Mouse (Mus musculus) lung, embryonic 16.5 days (tissue): ENCODE results near the gene Gm49711. TPM values are rescaled to one million over a fixed set of nuclear protein-coding genes. Genes with fewer than 3 reads are reported as not detected.

ENCODE experiments used
- ATAC-seq: fragments of 200-750 bp; cut with Nextera tagmentation; 2 replicates; pipeline ENCODE4 v1.8.0; 2017; ENCODE audit warnings: low read depth, mild to moderate bottlenecking, moderate library complexity
- H3K27ac ChIP-seq: fragments of 300-500 bp; sonication (generic); 2 replicates; pipeline ENCODE4 v1.5.1; 2014; ENCODE audit warnings: mild to moderate bottlenecking, control low read depth, low read length
- H3K27me3 ChIP-seq: fragments of 300-500 bp; sonication (generic); 2 replicates; pipeline ENCODE4 v1.6.1; 2014; ENCODE audit warnings: low read depth, low read length, mixed read lengths; ENCODE audit not compliant: control insufficient read depth, insufficient read depth
- H3K36me3 ChIP-seq: fragments of 300-500 bp; sonication (generic); 2 replicates; pipeline ENCODE4 v1.6.1; 2014; ENCODE audit warnings: low read length; ENCODE audit not compliant: control insufficient read depth, insufficient read depth
- H3K4me1 ChIP-seq: fragments of 300-500 bp; sonication (generic); replicated peaks from 2 replicates; pipeline ENCODE4 v1.6.1; 2014; ENCODE audit warnings: low read length, mixed read lengths; ENCODE audit not compliant: control insufficient read depth, insufficient read depth
- H3K4me2 ChIP-seq: fragments of 300-500 bp; sonication (generic); 2 replicates; pipeline ENCODE4 v1.6.1; 2014; ENCODE audit warnings: low read depth, low read length, control low read depth
- H3K4me3 ChIP-seq: fragments of 300-500 bp; sonication (generic); 2 replicates; pipeline ENCODE4 v1.5.1; 2014; ENCODE audit warnings: mild to moderate bottlenecking, low read length, control low read depth
- H3K9ac ChIP-seq: fragments of 300-500 bp; sonication (generic); 2 replicates; pipeline ENCODE4 v1.6.1; 2014; ENCODE audit warnings: low read length, control low read depth
- H3K9me3 ChIP-seq: fragments of 300-500 bp; sonication (generic); 2 replicates; pipeline ENCODE4 v1.6.1; 2016; ENCODE audit warnings: low read length; ENCODE audit not compliant: control insufficient read depth
- WGBS: fragments of 180-500 bp; shearing (Covaris S2); extraction: QIAGEN DNeasy Blood & Tissue Kit; methylation state at CpG from one replicate; pipeline ENCODE4 v1.1.7; 2014; 5-methylcytosine and 5-hydroxymethylcytosine counted together
- polyA plus RNA-seq: library from polyadenylated mRNA; unstranded; fragments of >200 nt; fragmentation: Nextera tagmentation; extraction: Ambion mirVana; gene quantifications from 2 replicates; pipeline ENCODE4 v1.2.1, GENCODE M21; 2015

Gene Gm49711
- polyA plus RNA-seq, 1 experiment from 2014 or later = not detected

DNA sequence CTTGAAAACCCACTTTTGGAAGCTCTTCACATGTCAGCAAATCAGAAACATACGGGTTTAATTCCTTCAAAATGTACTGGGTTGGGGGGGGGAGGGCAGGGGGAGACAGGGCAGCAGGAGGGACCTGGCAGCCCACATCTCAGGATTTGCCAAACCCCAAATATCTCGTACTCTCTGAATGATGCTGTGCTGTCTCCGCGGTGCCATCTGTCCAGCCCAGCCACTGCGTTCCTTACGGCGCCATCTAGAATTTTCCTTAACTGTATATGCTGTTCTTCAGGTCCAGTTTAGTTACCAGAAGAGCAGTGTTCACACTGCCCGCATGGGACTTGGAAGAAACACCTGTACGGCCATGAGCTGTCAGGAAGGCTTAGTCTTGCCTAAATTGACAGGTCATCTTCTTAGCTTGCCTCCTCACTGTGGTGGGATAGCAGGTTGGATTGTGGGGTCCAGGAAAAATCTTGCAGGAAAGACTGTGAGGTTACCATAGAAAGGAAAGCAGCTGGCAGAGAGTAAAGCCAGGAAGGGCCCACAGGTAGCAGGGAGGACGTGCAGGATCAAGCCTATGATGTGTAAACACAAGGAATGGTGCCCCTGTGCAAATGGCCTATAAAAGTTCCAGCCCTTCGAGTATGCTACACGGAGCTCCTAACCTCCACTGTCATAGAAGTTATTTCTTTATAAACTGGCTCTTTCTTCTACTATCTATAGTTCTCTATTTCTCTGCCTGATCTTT lies 89.7 kb downstream of the Gm49711 start:
- no peak overlapping the region for H3K4me2 ChIP-seq
- H3K36me3 ChIP-seq = no peaks in the 10 kb centered on the region
- H3K27me3 ChIP-seq = no peaks in the 10 kb centered on the region
- H3K4me3 ChIP-seq = no peak overlapping the region
- H3K9ac ChIP-seq = no peak overlapping the region
- no peaks in the 10 kb centered on the region for H3K4me1 ChIP-seq
- no peak overlapping the region for H3K27ac ChIP-seq
- H3K9me3 ChIP-seq = no peaks in the 10 kb centered on the region
- ATAC-seq = no peak
- 82% methylated on average over 12 of the region's 12 CpGs for WGBS

DNA sequence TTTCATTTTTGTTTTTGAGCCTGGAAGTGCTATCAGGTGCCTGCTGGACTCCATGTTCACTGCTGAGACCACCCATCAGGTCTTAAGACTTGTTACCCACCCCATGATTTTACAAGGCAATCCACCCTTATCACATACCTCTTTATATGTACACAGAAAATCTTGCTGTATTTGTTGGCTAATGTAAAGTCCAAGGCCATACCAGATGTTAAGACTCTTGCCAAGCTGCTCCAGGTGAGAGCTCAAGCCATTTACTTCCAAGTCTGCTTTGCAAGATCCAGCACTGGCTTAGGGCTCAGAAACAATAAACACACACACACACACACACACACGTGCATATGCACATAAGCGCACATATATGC lies 90.2 kb downstream of the Gm49711 start:
- Histone ChIP-seq H3K4me3 (no peak overlapping the region), H3K4me1 (no peaks in the 10 kb centered on the region), H3K4me2 (no peak overlapping the region), H3K36me3 (no peaks in the 10 kb centered on the region), H3K9ac (no peak overlapping the region), H3K27ac (no peak overlapping the region), H3K27me3 (no peaks in the 10 kb centered on the region), H3K9me3 (no peaks in the 10 kb centered on the region)
- no peak for ATAC-seq
- WGBS = 58% methylated on average over 2 of the region's 2 CpGs

DNA sequence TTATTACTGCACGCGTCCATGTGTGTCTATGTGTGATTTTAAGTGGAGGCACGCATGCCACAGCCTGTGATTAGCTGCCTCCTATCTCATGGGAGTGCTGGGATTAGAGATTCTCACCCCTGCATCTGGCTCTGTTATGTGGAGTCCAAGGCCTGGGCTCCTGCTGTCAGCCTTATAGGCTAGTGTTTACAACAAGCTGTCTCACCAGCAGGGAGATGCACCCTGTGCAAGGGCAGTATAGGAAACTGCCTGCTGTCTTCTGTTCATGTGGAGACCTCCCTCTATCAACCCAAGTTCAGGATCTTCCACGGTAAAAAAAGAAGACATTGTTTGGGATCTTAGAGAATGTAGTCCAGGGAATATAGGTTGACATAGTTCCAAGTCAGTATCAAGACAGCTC lies 92.9 kb downstream of the Gm49711 start:
- no peak overlapping the region for H3K9ac ChIP-seq
- no peaks in the 10 kb centered on the region for H3K36me3 ChIP-seq
- no peaks in the 10 kb centered on the region for H3K4me1 ChIP-seq
- H3K27ac ChIP-seq = no peak overlapping the region
- no peak for ATAC-seq
- no peaks in the 10 kb centered on the region for H3K9me3 ChIP-seq
- H3K27me3 ChIP-seq = peaks cover 2% of the 10 kb centered on the region; the same call in 1 of the 2 replicates
- no peak overlapping the region for H3K4me2 ChIP-seq
- H3K4me3 ChIP-seq = no peak overlapping the region
- 67% methylated on average over 4 of the region's 4 CpGs for WGBS

DNA sequence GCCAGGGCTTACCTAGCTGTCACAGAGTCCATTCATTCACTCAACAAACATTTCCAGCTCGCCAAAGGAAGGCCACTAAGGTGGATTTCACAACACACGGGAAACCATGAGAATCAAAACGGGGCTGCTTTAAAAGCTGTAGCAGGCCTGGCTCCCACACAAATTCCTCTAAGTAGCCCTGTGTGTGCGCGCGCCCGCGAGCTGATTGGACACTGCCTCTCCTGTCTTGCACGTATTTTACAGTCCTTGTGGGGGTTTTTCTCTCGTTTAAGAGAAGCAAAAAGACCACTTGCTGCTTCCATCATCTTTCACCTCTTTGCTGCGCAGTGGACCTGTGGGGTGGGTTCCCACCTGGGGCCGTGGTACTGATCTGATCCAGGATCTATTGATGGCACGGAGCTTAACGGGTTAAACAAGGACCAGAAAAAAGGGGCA lies 99.9 kb downstream of the Gm49711 start:
- peak overlapping the region; percentile 56 for H3K4me3 ChIP-seq
- peaks cover 9% of the 10 kb centered on the region for H3K4me1 ChIP-seq
- H3K4me2 ChIP-seq = peak overlapping the region; percentile 95
- 2% methylated on average over 14 of the region's 14 CpGs for WGBS
- peak; percentile 68 for ATAC-seq
- H3K27ac ChIP-seq = 0 out of 2 replicates have a peak overlapping the region, but pooled peaks have one; percentile 6
- peak overlapping the region; percentile 60 for H3K9ac ChIP-seq
- H3K36me3 ChIP-seq = no peaks in the 10 kb centered on the region
- H3K9me3 ChIP-seq = no peaks in the 10 kb centered on the region
- peaks cover 2% of the 10 kb centered on the region; the same call in 1 of the 2 replicates for H3K27me3 ChIP-seq

DNA sequence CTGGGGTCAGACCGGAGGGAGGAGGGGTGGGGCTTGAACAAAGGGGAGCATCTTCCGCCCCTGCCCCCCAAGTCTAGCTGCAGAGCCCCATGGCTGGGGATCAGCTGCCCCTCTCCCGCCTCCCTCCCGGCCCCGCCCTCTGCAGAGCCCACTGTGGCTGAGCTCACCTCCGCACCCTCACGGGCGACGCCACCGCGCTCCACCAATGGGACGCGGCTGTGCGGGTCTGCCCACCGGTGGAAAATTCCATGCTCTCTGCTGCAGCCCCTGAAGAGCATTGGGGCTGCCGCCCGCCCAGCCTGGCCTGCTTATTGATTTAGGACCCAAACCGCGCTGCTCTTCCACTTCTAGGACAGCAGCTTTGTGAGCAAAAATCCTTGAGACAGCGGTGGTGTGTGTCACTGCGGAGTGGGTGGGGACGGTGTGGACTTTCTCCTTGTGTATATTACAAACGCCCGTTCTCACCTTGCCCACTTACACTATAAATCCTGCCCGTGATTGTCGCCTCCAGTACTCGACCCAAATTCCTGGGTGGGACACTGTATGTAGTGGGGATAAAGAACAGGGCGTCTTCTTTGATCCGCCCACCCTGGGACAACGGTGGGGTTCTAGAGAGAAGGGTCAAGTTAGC lies 100.5 kb downstream of the Gm49711 start:
- peaks cover 2% of the 10 kb centered on the region; the same call in 1 of the 2 replicates for H3K27me3 ChIP-seq
- H3K27ac ChIP-seq = 0 out of 2 replicates have a peak overlapping the region, but pooled peaks have one; percentile 6
- H3K4me2 ChIP-seq = peak overlapping the region; percentile 95
- WGBS = 1% methylated on average over 29 of the region's 30 CpGs
- peak; percentile 96 for ATAC-seq
- peaks cover 9% of the 10 kb centered on the region for H3K4me1 ChIP-seq
- H3K9ac ChIP-seq = peak overlapping the region; percentile 60
- no peaks in the 10 kb centered on the region for H3K36me3 ChIP-seq
- H3K4me3 ChIP-seq = peak overlapping the region; percentile 56
- H3K9me3 ChIP-seq = no peaks in the 10 kb centered on the region

DNA sequence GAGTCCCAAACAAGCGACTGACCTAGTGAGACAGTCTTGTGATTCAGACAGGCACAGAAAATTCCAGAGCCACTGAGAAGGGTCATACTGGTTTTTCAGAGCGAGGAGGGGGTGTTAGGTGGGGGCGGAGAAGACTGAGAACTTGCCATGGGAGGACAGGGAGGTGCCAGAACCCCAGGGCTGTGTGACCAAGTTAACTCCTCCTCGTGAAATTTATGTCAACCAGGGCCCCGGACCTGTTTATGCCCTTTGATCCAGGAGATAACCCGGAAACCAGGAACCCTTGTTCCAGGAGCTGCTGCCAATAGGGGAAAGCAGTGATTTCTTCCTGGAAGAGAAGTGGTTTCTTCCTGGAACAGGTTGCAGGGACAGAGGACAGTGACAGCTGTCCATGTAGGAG lies 101.0 kb downstream of the Gm49711 start:
- Histone ChIP-seq H3K9me3 (no peaks in the 10 kb centered on the region), H3K4me1 (peaks cover 9% of the 10 kb centered on the region), H3K4me3 (peak overlapping the region; percentile 56), H3K36me3 (no peaks in the 10 kb centered on the region), H3K27ac (no peak overlapping the region), H3K4me2 (peak overlapping the region; percentile 95), H3K9ac (peak overlapping the region; percentile 60), H3K27me3 (peaks cover 2% of the 10 kb centered on the region; the same call in 1 of the 2 replicates)
- WGBS = 12% methylated on average over 6 of the region's 6 CpGs
- no peak; the same call in 1 of the 2 replicates for ATAC-seq

DNA sequence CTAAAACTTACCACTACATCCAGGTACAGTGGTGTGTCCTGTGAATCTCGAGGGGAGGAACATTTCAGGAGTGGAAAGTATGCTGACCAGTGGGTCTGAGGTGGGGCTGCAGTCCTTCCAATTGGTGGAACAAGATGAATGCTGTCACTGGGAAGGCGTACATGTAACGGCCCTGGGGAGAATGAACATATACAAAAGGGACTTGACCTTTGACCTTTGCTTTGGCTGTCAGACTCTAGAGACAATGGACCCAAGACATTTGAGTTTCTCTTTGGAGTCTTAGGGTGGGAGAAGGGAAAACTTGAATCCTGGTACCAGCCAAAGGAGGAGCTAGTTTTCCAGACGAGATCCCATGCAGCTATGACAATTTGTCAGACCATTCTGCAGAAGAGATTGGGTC lies 104.2 kb downstream of the Gm49711 start:
- Histone ChIP-seq H3K4me1 (peaks cover 9% of the 10 kb centered on the region), H3K27me3 (no peaks in the 10 kb centered on the region), H3K4me2 (no peak overlapping the region), H3K36me3 (no peaks in the 10 kb centered on the region), H3K9me3 (no peaks in the 10 kb centered on the region), H3K9ac (no peak overlapping the region), H3K27ac (no peak overlapping the region), H3K4me3 (no peak overlapping the region)
- 48% methylated on average over 4 of the region's 4 CpGs for WGBS
- ATAC-seq = no peak

DNA sequence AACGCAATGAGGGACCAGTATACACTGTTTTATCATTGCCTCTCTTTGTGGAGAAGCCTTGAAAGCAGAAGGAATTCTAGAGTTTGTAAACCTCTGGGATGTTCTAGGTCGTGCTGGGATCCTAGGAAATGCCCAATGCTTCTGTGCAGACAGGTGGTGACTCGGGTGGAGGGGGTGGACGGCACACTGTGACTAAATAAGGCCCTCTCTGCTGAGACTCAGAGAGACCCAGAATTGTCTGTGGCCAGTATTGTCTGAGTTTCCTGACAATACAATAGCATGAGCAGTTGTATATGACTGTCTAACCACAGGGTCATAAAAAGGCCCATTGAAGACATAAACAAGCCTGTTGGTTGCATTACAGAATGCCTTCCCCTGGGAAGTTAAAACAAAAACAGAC lies 105.4 kb downstream of the Gm49711 start:
- WGBS = 62% methylated on average over 4 of the region's 4 CpGs
- Histone ChIP-seq H3K9ac (no peak overlapping the region), H3K27me3 (no peaks in the 10 kb centered on the region), H3K27ac (no peak overlapping the region), H3K4me3 (no peak overlapping the region), H3K36me3 (no peaks in the 10 kb centered on the region), H3K9me3 (peaks cover 6% of the 10 kb centered on the region; the same call in 1 of the 2 replicates), H3K4me1 (0 out of 2 replicates have a peak, but pooled peaks cover 2% of the 10 kb centered on the region), H3K4me2 (no peak overlapping the region)
- ATAC-seq = peak; percentile 52

DNA sequence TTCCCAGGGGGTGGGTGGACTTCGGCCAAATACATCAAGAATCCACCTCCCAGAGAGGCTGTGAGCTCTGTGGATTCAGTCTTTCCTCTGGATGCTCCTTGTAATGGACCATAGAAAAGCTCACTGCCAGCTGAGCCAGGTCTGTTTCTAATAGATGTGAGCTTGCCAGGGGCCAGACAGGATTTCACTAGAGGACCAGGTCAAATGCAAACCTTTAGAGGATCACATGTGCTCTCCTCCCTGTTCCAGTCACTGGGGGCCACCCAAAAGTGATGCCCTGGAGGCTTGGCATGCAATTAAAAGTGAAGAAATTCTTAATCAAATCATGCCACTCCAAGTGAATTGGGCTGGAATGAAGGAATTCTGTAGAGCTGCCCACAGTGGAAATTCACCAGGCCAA lies 117.9 kb downstream of the Gm49711 start:
- WGBS = 92% methylated on average over 1 of the region's 1 CpGs
- Histone ChIP-seq H3K4me1 (no peaks in the 10 kb centered on the region), H3K27ac (no peak overlapping the region), H3K36me3 (no peaks in the 10 kb centered on the region), H3K27me3 (no peaks in the 10 kb centered on the region), H3K9me3 (no peaks in the 10 kb centered on the region), H3K4me2 (no peak overlapping the region), H3K9ac (no peak overlapping the region), H3K4me3 (no peak overlapping the region)
- no peak for ATAC-seq
